Mouse (Mus musculus): ENCODE measurements at regions not wholly inside any gene's neighbourhood (a gene's known extent, or its start where the extent isn't known, plus 50 kb on each side); places are given as distances from the start of the nearest gene placed in this dataset.

GRCm38 (mm10) chr9:41474244-41474944, 312.9 kb upstream of the Ubash3b start:
- Histone ChIP-seq H3K9me3 (ENCODE audit: control insufficient read depth, low read length) (no peaks in the 10 kb centered on the region), H3K4me1 (ENCODE audit: control insufficient read depth, insufficient read depth, low read length) (peaks cover 33% of the 10 kb centered on the region), H3K4me3 (replicated peaks; ENCODE audit: low read length) (peak overlapping the region; percentile 33), H3K36me3 (ENCODE audit: control insufficient read depth, insufficient read depth, low read length) (peaks cover 7% of the 10 kb centered on the region; the same call in 1 of the 2 replicates), H3K4me2 (replicated peaks; ENCODE audit: low read depth, low read length, severe bottlenecking) (peak overlapping the region; percentile 62), H3K9ac (ENCODE audit: low read depth, low read length, severe bottlenecking) (peak overlapping the region; percentile 52), H3K27me3 (ENCODE audit: control insufficient read depth, insufficient read depth, low read length) (no peaks in the 10 kb centered on the region), H3K27ac (replicated peaks; ENCODE audit: low read depth, low read length) (peak overlapping the region; percentile 80)
- 0 out of 2 replicates have a peak, but pooled peaks have one; percentile 16 for TF ChIP-seq POLR2A (IDR thresholded peaks at IDR 0.05; ENCODE audit: borderline replicate concordance, extremely low read depth, insufficient read depth, insufficient read length)
- WGBS, result 41% methylated on average over 11 of the region's 11 CpGs
- ATAC-seq (ENCODE audit: low FRiP score, low read depth), result peak; percentile 87
- peak; percentile 89 for DNase-seq (ENCODE audit: low spot score)

- no peak overlapping the region for H3K4me2 ChIP-seq (replicated peaks; ENCODE audit: low read depth, low read length, severe bottlenecking)
- no peaks in the 10 kb centered on the region for H3K9me3 ChIP-seq (ENCODE audit: control insufficient read depth, low read length)
- H3K36me3 ChIP-seq (ENCODE audit: control insufficient read depth, insufficient read depth, low read length), result 0 out of 2 replicates have a peak, but pooled peaks cover under 1% of the 10 kb centered on the region
- no peaks in the 10 kb centered on the region for H3K27me3 ChIP-seq (ENCODE audit: control insufficient read depth, insufficient read depth, low read length)
- peaks cover 37% of the 10 kb centered on the region for H3K4me1 ChIP-seq (ENCODE audit: control insufficient read depth, insufficient read depth, low read length)
- H3K9ac ChIP-seq (ENCODE audit: low read depth, low read length, severe bottlenecking), result no peak overlapping the region
- DNase-seq (ENCODE audit: low spot score) (no peak), ATAC-seq (ENCODE audit: low FRiP score, low read depth) (no peak)
- H3K27ac ChIP-seq (replicated peaks; ENCODE audit: low read depth, low read length), result no peak overlapping the region
- TF ChIP-seq POLR2A (IDR thresholded peaks at IDR 0.05; ENCODE audit: borderline replicate concordance, extremely low read depth, insufficient read depth, insufficient read length), result no peak
- 92% methylated on average over 5 of the region's 5 CpGs for WGBS
- H3K4me3 ChIP-seq (replicated peaks; ENCODE audit: low read length), result no peak overlapping the region
Measured at GRCm38 (mm10) chr9:41473506-41473905, 312.0 kb upstream of the Ubash3b start.

GRCm38 (mm10) chr9:41471345-41471744, 309.8 kb upstream of the Ubash3b start:
- no peak overlapping the region for H3K9ac ChIP-seq (ENCODE audit: low read depth, low read length, severe bottlenecking)
- H3K4me1 ChIP-seq (ENCODE audit: control insufficient read depth, insufficient read depth, low read length), result peaks cover 37% of the 10 kb centered on the region
- no peaks in the 10 kb centered on the region for H3K36me3 ChIP-seq (ENCODE audit: control insufficient read depth, insufficient read depth, low read length)
- no peak overlapping the region for H3K27ac ChIP-seq (replicated peaks; ENCODE audit: low read depth, low read length)
- WGBS, result 86% methylated on average over 3 of the region's 3 CpGs
- H3K27me3 ChIP-seq (ENCODE audit: control insufficient read depth, insufficient read depth, low read length), result no peaks in the 10 kb centered on the region
- ATAC-seq (ENCODE audit: low FRiP score, low read depth) (no peak), DNase-seq (ENCODE audit: low spot score) (no peak)
- H3K9me3 ChIP-seq (ENCODE audit: control insufficient read depth, low read length), result no peaks in the 10 kb centered on the region
- H3K4me3 ChIP-seq (replicated peaks; ENCODE audit: low read length), result no peak overlapping the region
- no peak overlapping the region for H3K4me2 ChIP-seq (replicated peaks; ENCODE audit: low read depth, low read length, severe bottlenecking)
- TF ChIP-seq POLR2A (IDR thresholded peaks at IDR 0.05; ENCODE audit: borderline replicate concordance, extremely low read depth, insufficient read depth, insufficient read length), result no peak

- Histone ChIP-seq H3K27ac (replicated peaks; ENCODE audit: low read depth, low read length) (peak overlapping the region; percentile 75), H3K4me2 (replicated peaks; ENCODE audit: low read depth, low read length, severe bottlenecking) (no peak overlapping the region), H3K9ac (ENCODE audit: low read depth, low read length, severe bottlenecking) (no peak overlapping the region), H3K9me3 (ENCODE audit: control insufficient read depth, low read length) (no peaks in the 10 kb centered on the region), H3K4me1 (ENCODE audit: control insufficient read depth, insufficient read depth, low read length) (peaks cover 28% of the 10 kb centered on the region), H3K36me3 (ENCODE audit: control insufficient read depth, insufficient read depth, low read length) (no peaks in the 10 kb centered on the region), H3K27me3 (ENCODE audit: control insufficient read depth, insufficient read depth, low read length) (no peaks in the 10 kb centered on the region), H3K4me3 (replicated peaks; ENCODE audit: low read length) (no peak overlapping the region)
- peak; percentile 75 for ATAC-seq (ENCODE audit: low FRiP score, low read depth)
- 20% methylated on average over 6 of the region's 6 CpGs for WGBS
- DNase-seq (ENCODE audit: low spot score), result peak; percentile 87
- no peak for TF ChIP-seq POLR2A (IDR thresholded peaks at IDR 0.05; ENCODE audit: borderline replicate concordance, extremely low read depth, insufficient read depth, insufficient read length)
Measured at GRCm38 (mm10) chr9:41470010-41470409, 308.5 kb upstream of the Ubash3b start.

GRCm38 (mm10) chr9:41469414-41469813, 307.9 kb upstream of the Ubash3b start:
- Histone ChIP-seq H3K9me3 (ENCODE audit: control insufficient read depth, low read length) (no peaks in the 10 kb centered on the region), H3K4me2 (replicated peaks; ENCODE audit: low read depth, low read length, severe bottlenecking) (no peak overlapping the region), H3K27ac (replicated peaks; ENCODE audit: low read depth, low read length) (peak overlapping the region; percentile 75), H3K36me3 (ENCODE audit: control insufficient read depth, insufficient read depth, low read length) (no peaks in the 10 kb centered on the region), H3K4me1 (ENCODE audit: control insufficient read depth, insufficient read depth, low read length) (peaks cover 25% of the 10 kb centered on the region), H3K27me3 (ENCODE audit: control insufficient read depth, insufficient read depth, low read length) (no peaks in the 10 kb centered on the region), H3K9ac (ENCODE audit: low read depth, low read length, severe bottlenecking) (no peak overlapping the region), H3K4me3 (replicated peaks; ENCODE audit: low read length) (no peak overlapping the region)
- no peak for DNase-seq (ENCODE audit: low spot score)
- no peak for ATAC-seq (ENCODE audit: low FRiP score, low read depth)
- WGBS, result 68% methylated on average over 5 of the region's 5 CpGs
- no peak for TF ChIP-seq POLR2A (IDR thresholded peaks at IDR 0.05; ENCODE audit: borderline replicate concordance, extremely low read depth, insufficient read depth, insufficient read length)

All from limb, embryonic 14.5 days (tissue).